Mouse (Mus musculus) stomach, embryonic 15.5 days (tissue): ENCODE results near the gene Stard3nl. TPM values are rescaled to one million over a fixed set of nuclear protein-coding genes. Genes with fewer than 3 reads are reported as not detected.
"Not testable (repeated sequence)": the region's sequence is repeated elsewhere in the genome, so short reads cannot be mapped to it uniquely, and the experiment has no call there.

Experiments
- ATAC-seq: fragments of 200-750 bp; cut with Nextera tagmentation; 2 replicates; pipeline ENCODE4 v1.8.0; 2017; ENCODE audit warnings: low read depth, moderate number of reproducible peaks, moderate TSS enrichment; ENCODE audit not compliant: insufficient read depth, low FRiP score
- H3K27ac ChIP-seq: fragments of 300-500 bp; sonication (generic); 2 replicates; pipeline ENCODE4 v1.5.1; 2015; ENCODE audit warnings: mild to moderate bottlenecking, inconsistent platforms
- H3K27me3 ChIP-seq: fragments of 300-500 bp; sonication (generic); replicated peaks from 2 replicates; pipeline ENCODE4 v1.6.1; 2015; ENCODE audit warnings: inconsistent platforms
- H3K36me3 ChIP-seq: fragments of 300-500 bp; sonication (generic); 2 replicates; pipeline ENCODE4 v1.6.1; 2015; ENCODE audit warnings: inconsistent platforms
- H3K4me1 ChIP-seq: fragments of 300-500 bp; sonication (generic); 2 replicates; pipeline ENCODE4 v1.6.1; 2015; ENCODE audit warnings: inconsistent platforms
- H3K4me2 ChIP-seq: fragments of 300-500 bp; sonication (generic); 2 replicates; pipeline ENCODE4 v1.6.1; 2015; ENCODE audit warnings: mild to moderate bottlenecking, inconsistent platforms
- H3K4me3 ChIP-seq: fragments of 300-500 bp; sonication (generic); replicated peaks from 2 replicates; pipeline ENCODE4 v1.5.1; 2015; ENCODE audit warnings: inconsistent platforms
- H3K9ac ChIP-seq: fragments of 300-500 bp; sonication (generic); 2 replicates; pipeline ENCODE4 v1.6.1; 2015; ENCODE audit warnings: inconsistent platforms
- H3K9me3 ChIP-seq: fragments of 300-500 bp; sonication (generic); 2 replicates; pipeline ENCODE4 v1.6.1; 2016; ENCODE audit warnings: inconsistent platforms
- WGBS: fragments of 180-500 bp; shearing (Covaris S2); methylation state at CpG from one replicate; pipeline ENCODE4 v1.1.7; 2015; 5-methylcytosine and 5-hydroxymethylcytosine counted together
- polyA plus RNA-seq: library from polyadenylated mRNA; unstranded; fragments of >200 nt; fragmentation: Nextera tagmentation; extraction: Ambion mirVana; gene quantifications from 2 replicates; pipeline ENCODE4 v1.2.1, GENCODE M21; 2015

Gene Stard3nl
- polyA plus RNA-seq, 1 experiment from 2014 or later, result 94.8 TPM

DNA sequence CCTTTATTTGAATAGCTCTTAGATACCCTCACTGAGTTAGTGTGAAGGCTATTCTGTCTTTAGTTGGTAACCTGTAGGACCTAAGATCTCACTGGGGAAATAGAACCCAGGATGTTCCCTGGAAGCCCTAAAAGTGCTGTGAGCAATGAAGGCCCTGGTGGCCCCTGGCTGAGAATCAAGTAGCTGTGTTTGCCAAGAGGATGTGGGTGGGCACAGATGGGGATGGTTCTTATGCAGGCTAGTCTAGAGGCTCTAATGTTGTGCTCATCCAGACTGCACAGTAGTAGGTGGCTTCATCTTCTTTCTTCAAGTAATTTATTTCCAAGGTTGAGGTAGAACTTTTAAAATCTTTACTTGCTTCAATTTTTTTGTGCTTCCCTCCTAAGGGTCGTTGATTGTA lies 59.3 kb downstream of the Stard3nl start:
- not testable (repeated sequence) for H3K4me3 ChIP-seq, H3K27me3 ChIP-seq, H3K36me3 ChIP-seq, H3K9me3 ChIP-seq, H3K4me1 ChIP-seq, ATAC-seq, H3K27ac ChIP-seq, H3K4me2 ChIP-seq, H3K9ac ChIP-seq
- 75% methylated on average over 1 of the region's 1 CpGs for WGBS

Other genes starting within 250 kb of the Stard3nl start
- 19.4 and 22.4 TPM in 2 replicates for gene Epdr1, start 224.1 kb upstream of the Stard3nl start, polyA plus RNA-seq
- 6.2 and 6.8 TPM in 2 replicates for gene Sfrp4, start 227.3 kb upstream of the Stard3nl start, polyA plus RNA-seq